Mouse (Mus musculus) stomach, postnatal 0 days (tissue): ENCODE results near the gene Tln2.

Experiments used
- CTCF ChIP-seq: IDR thresholded peaks from 2 replicates; pipeline ENCODE4 v1.5.1; 2016; ENCODE audit warnings: antibody characterized with exemption, low read depth, mild to moderate bottlenecking, moderate library complexity
- EP300 ChIP-seq: optimal IDR thresholded peaks from 2 replicates; pipeline ENCODE3; 2016; ENCODE audit warnings: antibody characterized with exemption

DNA sequence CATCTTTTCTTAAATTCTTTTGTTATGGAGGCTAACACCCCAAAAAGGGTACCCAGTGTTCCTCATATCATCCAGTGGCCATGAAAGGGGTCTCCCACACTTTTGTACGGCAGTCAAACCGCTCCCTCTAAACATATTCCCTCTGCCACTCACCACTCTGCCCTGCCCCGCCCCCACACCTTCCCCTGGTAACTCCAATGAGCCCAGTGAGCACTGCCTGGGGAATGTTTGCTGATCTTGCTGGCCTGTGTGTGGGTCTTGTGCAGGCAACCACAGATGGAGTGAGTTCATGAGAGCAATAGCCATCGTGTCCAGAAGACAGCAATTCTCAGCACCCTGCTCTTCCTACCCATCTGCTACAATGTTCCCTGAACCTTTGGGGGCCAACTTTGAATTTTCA, 354.3 kb downstream of the Tln2 start:
- TF ChIP-seq CTCF (no peak), EP300 (no peak)
